Mouse (Mus musculus): ENCODE data around the gene P2rx2.
A peak's percentile ranks its signal among the peaks of the same experiment; 100 is the strongest.

P2rx2 gene

DNA sequence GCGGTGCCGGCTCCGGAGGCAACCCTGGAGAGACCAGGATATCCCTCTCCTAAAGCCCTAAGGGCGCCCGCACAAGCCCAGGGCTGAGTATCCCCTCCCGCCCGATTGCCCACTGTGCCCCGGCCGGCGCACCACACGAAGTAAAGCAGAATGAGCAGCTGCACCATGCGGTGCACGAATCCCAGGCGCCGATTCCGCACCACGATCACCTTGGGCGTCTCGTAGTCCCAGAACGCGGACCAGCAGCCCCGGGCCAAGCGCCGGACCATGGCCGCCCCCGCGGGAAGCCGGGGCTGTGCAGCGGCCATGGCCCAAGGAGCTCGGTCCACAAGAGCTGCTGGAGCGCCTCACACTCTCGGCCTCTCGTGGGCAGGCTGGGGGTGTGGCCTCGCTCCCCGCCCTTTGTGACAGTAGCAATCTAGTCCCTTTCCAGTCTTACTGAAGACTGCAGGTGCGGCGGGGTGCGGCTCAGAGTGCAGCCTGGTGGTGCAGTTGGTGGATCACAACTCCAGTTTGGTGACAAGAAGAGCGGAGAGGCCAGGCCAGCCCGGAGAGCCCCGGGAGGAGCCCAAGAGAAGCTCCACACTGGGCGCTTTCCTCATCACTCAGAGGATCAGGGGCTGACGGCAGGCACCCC lies at the start of gene P2rx2:
Gene P2rx2, minus strand, starts transcription at position 565 of the 637 bp plus-strand sequence.
- DNase-seq = peak; percentile 52

DNA sequence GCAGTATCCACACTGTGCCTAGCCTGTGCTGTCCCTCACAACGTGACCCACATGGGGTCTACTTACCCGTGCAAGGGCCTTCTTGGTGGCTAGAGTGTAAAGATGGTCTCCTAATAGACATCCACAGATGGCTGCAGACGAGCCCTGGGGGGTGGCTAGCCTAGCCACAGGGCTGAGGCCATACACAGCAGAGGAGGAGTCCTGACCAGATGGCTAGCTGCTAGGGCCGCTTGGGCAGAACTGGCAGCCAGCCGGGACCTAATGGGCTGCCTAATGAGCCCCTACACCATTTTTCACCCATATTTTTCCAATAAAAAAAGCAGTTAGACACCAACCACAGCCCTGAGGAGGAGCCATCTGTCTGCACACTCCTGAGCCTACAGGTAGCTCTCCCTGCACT lies 49.7 kb upstream of the P2rx2 start:
- no peak for DNase-seq

DNA sequence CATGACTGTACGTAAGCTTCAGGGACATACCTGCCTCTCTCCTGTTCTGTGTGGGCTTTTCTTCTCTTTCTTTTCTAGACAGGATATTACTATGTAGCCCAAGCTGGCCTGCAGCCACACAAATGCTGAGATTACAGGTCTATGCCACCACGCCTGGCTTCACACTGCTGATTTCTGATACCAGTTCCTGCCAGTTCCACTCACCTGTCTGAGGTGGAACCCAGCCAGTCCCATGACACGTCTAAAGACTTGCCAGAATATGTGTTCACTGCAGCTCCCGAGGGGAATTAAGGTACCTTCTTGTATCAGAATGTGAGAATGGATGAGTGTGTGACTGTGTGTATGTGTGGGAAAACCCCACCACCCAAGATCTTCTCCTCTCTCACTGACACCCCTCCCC lies 47.6 kb upstream of the P2rx2 start:
- no peak for DNase-seq

DNA sequence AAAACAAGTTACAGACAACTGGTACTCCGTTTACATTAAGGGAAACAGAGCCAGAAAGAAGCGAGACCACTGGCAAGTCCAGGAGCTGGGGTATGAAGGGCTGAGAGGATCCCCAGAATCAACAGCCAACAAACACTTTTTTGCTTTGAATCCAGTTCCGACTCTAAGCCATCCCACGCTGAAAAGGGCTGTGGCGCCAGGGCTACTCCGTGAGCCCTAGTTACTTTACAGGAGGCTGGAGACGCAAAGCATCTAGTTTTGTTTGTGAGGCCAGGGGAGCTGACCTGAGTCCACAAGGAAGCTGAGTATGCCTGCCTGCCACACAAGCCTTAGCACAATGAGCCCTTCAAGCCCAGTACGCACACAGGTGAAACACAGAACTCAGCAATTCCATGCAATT lies 44.3 kb upstream of the P2rx2 start:
- DNase-seq = no peak

DNA sequence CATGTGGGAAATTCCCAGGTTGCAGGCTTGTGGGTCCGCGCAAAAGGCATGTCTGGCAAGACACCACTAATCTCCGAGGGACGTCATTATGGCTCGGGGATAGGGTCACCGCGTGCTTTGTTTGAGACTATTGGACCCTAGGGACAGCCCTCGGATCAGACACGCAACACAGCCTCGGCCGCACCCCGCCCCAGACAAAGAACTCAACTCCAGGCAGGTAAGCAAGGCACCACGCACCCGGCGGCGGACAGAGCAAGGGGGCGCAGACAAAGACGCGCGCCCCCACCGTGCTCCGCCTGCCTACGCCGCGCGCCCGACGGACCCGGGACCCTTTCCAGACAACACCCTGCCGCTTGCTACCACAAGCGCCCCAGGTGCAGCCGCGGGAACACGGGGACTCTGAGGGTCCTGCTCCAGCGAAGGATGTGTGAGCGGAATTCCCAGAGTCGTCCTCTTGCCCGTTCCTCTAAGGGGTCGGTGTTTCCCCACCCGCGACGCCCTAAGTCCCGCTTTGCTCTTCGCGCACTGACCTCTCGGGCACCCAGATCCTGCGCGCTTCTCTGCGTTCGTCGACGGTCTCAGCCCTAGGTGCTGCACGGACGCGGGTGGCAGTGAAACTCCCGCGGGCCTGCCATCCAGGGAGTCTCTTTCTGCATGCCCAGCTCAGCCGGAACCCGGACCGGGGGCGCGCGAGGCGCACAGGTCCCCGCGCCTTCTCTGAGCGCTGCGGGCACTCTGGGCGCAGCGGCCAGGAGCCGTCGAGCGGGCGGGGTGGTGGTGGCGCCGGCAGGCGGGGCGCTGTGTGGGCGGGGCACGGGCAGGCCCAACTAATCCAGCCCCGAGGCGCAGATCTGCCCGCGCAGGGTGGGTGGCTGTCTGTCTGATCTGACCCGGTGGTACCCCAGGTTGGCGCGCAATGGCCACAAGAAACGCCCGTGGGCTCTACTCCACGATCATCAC lies 43.6 kb upstream of the P2rx2 start:
- peak; percentile 70 for DNase-seq

DNA sequence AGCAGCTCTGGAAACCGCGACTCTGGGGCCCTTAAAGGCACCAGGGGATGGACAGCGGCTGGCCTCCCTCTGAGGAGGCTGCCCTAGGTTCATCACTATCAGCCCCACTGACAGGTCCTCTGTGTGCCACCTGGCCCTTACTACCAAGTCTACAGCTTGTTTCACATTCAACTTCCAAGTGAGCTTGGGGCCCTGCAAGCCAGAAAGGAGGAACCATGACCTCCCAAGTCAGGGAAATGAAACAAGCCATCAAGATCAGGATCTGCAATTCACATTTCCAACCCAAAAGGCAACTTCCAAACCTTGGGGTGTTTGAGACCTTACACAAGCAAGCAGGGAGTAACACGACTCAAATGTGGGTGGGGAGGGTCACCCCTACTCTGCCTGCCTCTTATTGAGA lies 42.3 kb upstream of the P2rx2 start:
- no peak for DNase-seq

DNA sequence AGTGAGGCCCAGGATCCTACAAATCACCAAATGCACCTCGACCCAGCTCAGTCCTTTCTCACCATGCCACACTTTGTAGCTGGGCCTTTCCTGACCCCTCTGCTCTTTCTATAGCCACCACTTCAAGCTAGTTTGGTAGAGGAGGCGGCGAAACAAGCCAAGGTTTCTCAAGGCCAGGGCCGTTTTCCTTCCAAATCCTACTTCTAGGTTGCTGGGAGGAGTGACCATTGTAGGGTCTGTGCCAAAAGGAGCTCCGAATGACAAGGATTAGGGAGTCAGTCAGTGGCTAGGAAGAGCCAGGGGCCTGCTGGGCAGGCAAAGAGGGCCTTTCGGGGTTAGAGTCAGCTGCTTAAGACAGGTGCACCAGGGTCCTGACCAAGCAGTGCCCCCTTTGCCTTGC lies 41.5 kb upstream of the P2rx2 start:
- no peak for DNase-seq

DNA sequence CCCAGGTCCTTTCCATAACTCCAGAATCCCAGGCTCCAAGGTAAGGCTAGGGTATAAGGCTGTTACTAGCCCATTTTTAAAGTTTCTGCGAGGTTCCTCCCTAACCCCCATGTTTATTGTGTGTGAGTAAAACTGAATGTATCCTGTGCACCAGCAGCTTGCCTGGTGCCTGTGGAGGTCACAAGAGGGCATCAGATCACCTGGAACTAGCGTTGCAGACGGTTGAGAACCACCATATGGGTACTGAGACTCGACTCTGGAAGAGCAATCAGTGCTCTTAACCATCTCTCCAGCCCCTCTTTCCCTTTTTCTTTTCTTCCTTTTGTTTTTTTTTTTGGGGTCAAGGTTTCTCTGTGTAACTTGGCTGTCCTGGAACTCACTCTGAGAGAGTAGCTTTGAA lies 36.8 kb upstream of the P2rx2 start:
- DNase-seq = no peak

DNA sequence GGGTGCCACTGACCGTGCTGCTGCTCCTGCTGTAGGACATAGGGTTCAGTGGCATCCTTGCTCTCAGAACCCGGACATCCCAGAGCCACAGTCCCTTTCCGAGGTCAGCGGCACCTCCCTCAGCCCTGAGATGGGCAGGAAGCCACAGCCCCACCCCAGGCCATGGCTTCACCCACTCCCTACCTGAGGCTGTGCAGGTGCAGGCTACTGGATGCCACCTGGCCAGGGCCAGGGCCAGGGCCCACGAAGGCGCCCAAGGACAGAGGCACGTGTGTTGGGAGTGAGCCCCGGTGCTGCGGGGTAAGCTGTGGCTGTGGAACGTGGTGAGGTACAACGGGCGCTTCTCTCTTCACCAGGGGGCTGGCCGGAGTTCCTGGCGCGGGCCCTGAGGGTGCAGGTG lies 36.1 kb upstream of the P2rx2 start:
- DNase-seq = no peak

DNA sequence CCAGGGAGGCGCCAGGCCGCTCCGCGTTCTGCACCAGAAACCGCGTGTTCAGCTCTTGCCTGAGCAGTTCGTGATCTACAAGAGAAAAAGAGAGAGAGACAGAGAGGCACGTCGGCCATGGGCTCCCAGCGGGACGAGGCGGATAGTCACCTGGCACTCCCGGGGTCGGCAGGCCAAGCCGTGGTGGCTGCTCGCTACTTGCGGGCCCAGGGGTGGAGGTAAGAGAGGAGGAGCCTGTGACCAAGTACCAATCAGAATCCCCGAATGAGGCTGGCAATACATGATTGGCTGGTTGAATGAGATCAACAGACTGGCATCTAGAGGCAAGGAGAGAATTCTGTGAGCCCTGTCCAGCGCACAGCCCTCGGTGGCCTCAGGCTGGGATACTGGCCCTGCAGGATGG lies 35.2 kb upstream of the P2rx2 start:
- no peak for DNase-seq

DNA sequence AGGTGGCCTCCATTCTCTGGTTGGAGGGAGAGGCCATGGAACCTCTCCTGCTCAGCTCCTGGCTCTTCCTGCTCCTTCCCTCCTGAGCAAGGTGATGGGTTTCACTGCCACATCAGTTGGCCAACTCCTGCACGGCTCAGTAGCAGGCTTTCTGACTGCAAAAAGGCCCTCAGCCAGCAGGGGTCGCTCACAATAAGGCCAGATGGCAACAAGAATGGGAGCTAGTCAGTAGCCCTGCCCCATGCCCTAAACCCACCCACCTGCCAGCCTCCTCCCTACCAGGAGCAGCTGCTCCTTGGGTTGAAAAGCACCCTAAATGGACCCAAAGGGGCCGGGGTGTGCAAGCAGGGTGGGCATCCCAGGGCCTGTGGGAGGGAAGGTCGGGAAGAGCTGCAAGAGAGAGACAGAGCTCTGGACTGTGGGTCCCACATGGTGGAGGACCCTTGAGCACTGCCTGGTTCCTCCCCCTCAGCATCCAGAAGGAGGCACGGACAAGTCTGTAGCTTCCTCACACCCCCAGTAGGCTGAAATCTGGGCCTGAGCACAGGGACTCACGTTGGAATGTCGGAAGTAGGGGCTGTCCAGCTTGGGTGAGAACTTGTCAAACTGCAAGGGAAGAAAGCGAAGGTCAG lies 33.9 kb upstream of the P2rx2 start:
- peak; percentile 78 for DNase-seq

DNA sequence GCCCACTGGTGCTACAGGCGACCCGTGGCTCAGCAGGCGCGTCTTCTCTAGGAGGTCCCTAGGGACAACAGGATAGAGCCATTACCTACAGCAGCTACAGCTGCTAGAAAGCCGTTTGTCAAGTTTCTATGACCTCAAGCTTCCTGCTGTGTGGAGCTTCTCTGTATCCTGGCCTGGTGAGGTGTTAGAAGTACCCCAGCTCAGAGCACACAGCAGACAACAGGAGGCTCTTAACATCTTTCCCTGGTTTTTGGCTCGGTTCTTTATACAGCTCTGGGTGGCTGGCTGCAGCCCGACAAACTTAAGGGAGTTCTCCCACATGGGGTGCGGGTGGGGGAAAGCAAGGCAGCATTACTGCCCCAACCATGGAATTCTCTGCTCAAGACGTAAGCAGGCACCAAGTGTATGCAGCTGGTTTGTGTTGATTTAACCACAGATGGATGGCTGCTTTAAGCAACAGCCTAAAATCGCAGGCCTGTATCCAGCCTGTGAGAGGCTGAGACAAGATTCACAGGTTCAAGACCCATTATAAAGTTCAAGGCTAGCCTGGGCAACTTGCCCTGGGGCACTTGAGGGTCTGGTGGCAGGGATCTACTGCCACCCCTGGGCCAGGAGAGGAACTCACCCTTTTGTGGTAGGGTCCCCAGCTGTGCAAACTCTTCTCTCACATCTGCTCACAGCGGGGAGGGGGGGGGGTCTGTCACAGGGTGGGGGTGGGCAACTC lies 21.0 kb upstream of the P2rx2 start:
- DNase-seq = no peak

DNA sequence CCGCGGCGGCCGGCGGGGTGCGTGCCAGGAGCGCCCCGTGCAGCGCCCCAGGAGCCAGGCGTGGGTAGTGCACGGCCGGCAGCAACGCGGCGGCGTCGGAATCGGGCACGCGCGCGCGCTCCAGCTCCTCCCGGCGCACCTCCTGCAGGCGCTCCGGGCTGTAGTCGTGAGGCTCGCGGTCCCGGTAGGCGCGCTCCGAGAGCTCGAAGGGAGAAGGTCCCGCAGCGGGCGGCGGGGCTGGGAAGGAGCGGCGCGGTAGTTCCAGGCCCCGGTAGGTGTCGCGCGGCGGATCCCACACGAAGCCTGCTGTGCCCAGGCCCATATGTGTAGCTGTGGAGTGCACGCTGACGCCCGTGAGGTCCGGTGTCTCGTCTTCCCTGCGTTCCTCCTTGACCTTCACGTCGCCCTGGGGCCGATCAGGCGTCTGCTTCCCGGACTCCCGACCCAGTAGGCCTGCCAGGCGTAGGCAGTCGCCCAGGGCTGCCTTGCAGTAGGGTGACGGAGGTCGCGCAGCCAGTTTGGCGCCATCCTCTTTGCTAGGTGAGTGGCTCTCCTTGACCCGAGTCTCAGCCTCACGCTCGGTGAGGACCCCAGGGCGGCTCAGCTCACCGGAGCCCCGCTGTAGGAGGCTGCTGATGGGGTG lies 20.3 kb upstream of the P2rx2 start:
- peak; percentile 74 for DNase-seq

DNA sequence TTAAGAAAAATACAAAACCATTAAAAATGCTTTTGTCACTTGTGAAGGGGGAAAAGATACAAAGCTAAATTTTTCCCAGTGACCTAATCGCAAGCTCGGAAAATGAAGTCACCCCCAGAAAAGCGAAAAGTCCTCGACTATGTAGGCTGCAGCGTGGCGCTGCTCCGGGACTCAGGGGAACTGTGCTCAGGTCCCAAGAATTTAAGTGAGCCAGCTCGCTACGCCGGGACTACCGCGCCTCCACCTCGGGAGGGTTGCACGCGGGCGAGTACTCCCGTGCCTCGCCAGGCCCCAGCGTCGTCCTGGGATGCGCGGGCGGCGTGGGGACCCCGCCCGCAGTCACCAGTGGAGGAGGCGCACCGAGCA lies 19.8 kb upstream of the P2rx2 start:
- no peak for DNase-seq

DNA sequence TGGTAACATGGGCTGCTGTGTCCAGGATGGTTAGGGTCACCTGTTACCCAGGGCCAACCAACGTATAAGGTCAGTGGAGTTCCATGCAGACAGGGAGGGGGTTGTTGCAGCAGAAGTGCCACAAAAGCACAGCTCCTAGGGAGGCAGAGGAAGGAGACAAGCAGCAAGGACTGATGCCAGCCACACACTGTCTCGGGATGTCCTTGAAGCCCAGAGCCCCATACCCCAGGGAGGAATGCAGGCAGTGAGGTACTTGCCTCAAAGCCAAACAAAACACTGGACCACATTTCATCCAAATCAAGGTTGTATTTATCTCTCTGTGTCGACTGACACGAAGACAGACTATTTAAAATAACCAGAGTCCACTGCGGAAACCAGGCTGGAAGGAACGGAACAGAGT lies 18.5 kb upstream of the P2rx2 start:
- DNase-seq = no peak

DNA sequence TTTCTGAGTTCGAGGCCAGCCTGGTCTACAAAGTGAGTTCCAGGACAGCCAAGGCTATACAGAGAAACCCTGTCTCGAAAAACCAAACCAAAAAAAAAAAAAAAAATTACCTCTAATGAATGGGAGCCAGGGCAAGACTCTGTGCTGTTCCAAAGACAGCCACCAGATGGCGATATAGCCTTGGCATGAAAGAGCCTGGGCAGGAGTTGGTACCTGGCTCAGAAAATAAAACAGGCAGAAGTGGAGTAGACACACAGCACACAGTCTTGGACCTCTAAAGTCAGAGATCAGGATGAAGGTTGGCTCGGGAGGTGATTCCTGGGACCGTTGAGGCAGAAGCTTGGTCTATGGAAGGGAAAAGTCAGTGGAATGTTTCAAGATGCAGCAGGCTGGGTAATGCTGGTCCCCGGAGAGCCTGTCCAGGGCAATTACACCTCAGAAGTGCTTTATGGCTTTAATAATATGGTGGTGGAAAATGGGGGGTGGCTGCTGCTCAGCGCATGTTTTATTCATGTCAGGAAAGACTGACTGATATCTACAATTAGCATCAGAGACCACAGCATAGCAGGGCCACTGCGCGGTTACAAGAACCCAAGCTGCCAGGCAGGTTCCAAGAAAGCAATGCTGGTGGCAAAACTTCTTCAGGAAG lies 14.6 kb upstream of the P2rx2 start:
- DNase-seq = peak; percentile 89

DNA sequence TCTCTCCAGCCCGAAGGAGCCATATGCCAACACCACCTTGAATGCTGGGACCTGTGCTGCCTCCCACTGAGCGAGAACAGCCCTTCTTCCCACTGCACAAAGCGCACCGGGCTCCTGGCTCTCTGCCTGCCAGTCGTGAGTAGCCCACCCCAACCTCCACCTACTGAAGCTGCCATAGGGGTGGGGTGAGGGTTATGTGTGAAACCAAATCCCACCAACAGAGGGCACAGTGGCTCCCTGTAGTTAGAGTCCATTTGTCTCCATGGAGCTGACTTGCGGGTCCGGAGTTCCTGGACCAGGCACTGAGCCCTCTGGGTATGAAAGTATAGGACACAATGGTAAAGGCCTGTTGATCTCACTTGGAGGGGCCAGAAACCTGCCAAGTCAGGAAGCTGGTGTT lies 11.7 kb upstream of the P2rx2 start:
- DNase-seq = peak; percentile 57

DNA sequence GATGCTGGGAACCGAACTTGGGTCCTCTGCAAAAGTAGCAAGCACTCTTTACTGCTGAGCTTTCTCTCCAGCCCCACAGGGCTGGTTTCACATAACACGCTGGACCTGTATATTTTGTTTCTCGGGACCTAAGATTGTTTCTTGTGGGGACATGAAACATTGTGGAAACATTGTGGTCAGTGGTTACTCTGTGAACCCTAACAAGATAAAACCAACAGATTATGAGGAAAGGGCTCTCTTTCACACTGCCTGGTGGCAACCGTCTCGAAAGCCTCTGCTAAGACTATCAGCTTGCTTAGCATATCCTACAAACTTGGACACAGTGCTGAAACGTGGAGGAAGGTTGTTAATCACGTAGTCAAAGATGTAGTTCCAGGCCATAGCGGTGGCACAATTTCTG lies 4.0 kb upstream of the P2rx2 start:
- DNase-seq = no peak

DNA sequence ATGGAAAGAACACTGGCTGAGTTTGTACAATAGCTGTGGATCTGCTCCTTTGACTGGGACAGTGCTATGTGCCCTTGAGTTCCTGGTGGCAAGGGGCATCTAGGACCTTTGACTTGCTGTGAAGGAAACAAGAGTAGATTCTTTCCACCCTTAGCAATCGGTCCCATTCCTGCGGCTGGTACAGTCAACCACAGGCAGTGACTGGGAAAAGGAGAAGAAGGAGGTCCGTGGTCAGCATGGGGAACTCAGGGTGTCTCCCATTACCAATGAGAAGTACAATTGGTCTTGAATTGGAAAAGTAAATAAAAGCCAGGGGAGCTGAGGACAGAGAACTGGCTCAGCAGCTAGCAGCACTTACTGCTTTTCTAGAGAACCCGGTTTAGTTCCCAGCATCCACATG lies 2.5 kb upstream of the P2rx2 start:
- no peak for DNase-seq

DNA sequence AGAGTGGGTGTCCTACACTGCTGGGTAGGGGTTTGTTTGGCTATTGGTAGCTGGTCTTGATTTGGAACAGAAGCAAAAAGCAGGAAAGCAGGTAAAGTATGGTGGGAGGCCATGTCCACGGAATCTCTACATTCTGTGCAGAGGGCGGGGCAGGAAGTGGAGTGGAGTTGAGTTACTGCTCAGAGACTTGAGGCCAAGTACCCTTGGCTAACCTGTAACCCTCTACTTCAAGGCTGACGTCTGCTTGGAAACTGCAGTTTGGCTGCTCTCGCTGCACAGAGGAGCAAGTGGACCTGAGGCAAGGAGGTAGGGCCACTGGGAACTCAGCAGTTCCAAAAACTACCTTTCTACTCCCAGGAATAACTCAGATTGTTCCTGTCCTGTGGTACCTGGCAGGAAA lies 1.5 kb upstream of the P2rx2 start, which contains the start of gene Lrcol1:
Gene Lrcol1, plus strand, starts transcription at position 207 of the 400 bp plus-strand sequence.
- peak; percentile 13 for DNase-seq

DNA sequence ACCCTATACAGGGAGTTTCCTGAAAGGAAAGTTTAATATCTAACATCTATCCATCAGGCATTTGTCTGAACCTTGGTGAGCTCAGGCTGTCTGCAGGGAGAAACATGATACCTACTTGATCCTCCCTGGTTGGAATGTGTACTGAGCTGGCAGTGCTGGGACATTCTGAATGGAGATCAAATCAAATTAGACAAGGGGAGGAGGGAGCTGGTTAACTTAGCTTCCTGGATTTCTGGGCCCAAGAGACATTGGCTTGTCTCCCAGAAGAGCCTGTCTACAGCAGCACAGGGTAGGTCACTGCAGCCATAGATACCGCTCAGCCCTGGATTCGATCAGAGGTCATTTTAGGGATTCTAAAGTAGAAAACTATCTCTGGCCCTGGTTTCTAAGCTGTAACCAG lies 4.2 kb downstream of the P2rx2 start:
- DNase-seq = no peak

DNA sequence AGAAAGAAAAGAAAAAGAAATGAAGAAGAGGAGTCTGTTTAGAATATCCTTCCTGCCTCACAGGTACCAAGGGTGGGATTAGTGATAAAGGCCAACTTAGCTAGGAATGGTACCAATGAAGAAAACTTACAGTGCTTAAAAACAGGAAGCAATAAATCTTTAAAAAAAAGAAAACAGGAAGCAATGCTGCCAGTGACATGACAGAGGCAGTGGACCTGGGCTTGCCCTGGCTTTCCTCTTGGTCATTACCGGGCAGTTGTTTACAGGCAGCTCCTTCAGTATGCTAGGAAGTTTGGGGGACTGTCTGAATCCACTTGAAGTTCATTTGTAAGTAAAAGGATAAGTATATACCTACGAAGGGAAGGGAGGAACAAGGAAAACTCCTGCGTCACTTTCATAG lies 12.5 kb downstream of the P2rx2 start:
- DNase-seq = no peak
